14 mouse cellular contexts compared by ENCODE assay signal in genomic region chr3:37608926-37609325, GRCm38 (mm10). TPM values are rescaled to one million over a fixed set of nuclear protein-coding genes. Genes with fewer than 3 reads are reported as not detected.
DNase-seq lines count a peak whose midpoint lies in the region; TF ChIP-seq lines count a peak whose summit lies in the region.
"Had no signal": no experiment of that assay in that cellular context is flagged by ENCODE, and none has a peak within 500 bp of the region (broad histone marks: within the 10 kb centered on the region; RNA-seq: fewer than 3 reads in every experiment).

No protein-coding gene starts in this region.

- H3K27me3 ChIP-seq in kidney, adult 2 months (replicated peaks; ENCODE audit: control insufficient read depth, insufficient read depth, low read length), result no peaks in the 10 kb centered on the region
- H3K27me3 ChIP-seq: heart, embryonic 12.5 days; kidney, embryonic 15.5 days; liver, embryonic 15.5 days; Patski had no signal

- no peaks in the 10 kb centered on the region for H3K36me3 ChIP-seq in kidney, adult 2 months (ENCODE audit: control insufficient read depth, insufficient read depth, low read length)
- H3K36me3 ChIP-seq: heart, embryonic 12.5 days; kidney, embryonic 15.5 days; liver, embryonic 15.5 days had no signal

- H3K27ac ChIP-seq in kidney, adult 2 months (ENCODE audit: insufficient read depth, low read depth, low read length), result no peak overlapping the region
- H3K27ac ChIP-seq: hindbrain, embryonic 14.5 days; kidney, embryonic 15.5 days; liver, embryonic 15.5 days had no signal

- WGBS in kidney, adult 2 months, result 97% methylated on average over 4 of the region's 4 CpGs

- no peak for DNase-seq in kidney, adult 2 months
- no peak for DNase-seq in kidney, postnatal 10 days
- DNase-seq in thymus, postnatal 14 days, result peak; percentile 31
- no peak for DNase-seq in thymus, postnatal 10 days (ENCODE audit: low spot score in 2 of 2)
- peak; percentile 64 for DNase-seq in R1 (ENCODE audit: low read depth, low spot score)
- no peak for DNase-seq in embryo, embryonic 11 days
- DNase-seq in urinary bladder, adult 2 months (ENCODE audit: low spot score), result no peak
- DNase-seq: adrenal gland, postnatal 25 days; cerebellum, adult 2 months had no signal

- 0 out of 2 replicates have a peak, but pooled peaks cover 2% of the 10 kb centered on the region for H3K4me1 ChIP-seq in kidney, adult 2 months (ENCODE audit: control insufficient read depth, insufficient read depth, low read length)
- H3K4me1 ChIP-seq: heart, embryonic 12.5 days; liver, embryonic 15.5 days had no signal

- H3K4me3 ChIP-seq in kidney, adult 2 months (ENCODE audit: insufficient read depth, low read depth, low read length), result no peak overlapping the region
- H3K4me3 ChIP-seq: heart, embryonic 12.5 days; kidney, embryonic 15.5 days; liver, embryonic 15.5 days had no signal

- TF ChIP-seq CTCF in kidney, adult 2 months (conservative IDR thresholded peaks at IDR 0.05; ENCODE audit: insufficient read depth, insufficient read length, low read depth, low read length), result peak; percentile 28; the same call in 1 of the 2 replicates

- TF ChIP-seq POLR2A in kidney, adult 2 months (IDR thresholded peaks at IDR 0.05; ENCODE audit: low read depth, low read length), result no peak

RNA-seq across cellular contexts. Expression of gene Spry1, which starts 30.8 kb away (rescaled TPM):
- polyA plus RNA-seq in kidney, adult 2 months (2012; rRNA removed), result 47.3 and 50.2 TPM in 2 replicates
- 34.7 and 38.2 TPM in 2 replicates for polyA plus RNA-seq in urinary bladder, adult 2 months (2012; rRNA removed)

Comparison
In these comparisons a context has a peak if more than half of its experiments do, and no peak if none do; other contexts are left out.
1. DNase-seq: peak in thymus, postnatal 14 days (single experiment) and R1 (single experiment); none in kidney, adult 2 months (single experiment), kidney, postnatal 10 days (single experiment), thymus, postnatal 10 days (0 of 2), embryo, embryonic 11 days (single experiment) and urinary bladder, adult 2 months (single experiment).